Mouse (Mus musculus): ENCODE measurements around the gene Cog2. TPM values are rescaled to one million over a fixed set of nuclear protein-coding genes. Genes with fewer than 3 reads are reported as not detected.

Gene Cog2
- total RNA-seq, 2 experiments from 2014 or later: 13.5 to 18.1 TPM

DNA sequence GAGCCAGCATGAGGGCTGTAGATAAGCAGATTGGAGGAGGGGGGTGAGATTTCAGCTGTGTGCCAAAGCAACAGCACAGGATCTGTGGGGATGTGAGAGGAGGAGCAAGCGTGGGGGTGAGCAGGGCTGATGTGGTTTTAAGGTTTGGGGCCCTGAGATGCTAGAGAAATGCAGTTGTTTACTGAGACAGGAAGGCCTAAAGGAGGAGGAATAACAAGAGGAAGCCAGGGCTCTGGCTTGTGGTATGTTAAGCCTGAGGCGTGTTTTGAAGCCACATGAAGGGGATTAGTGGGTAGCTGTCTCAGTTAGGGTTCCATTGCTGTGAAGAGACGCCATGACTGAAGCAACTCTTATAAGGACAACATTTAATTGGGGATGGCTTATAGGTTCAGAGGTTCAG, 11.4 kb upstream of the Cog2 start:
- intact Hi-C loops (cut with DNase I): no loop called here
- no peak for DNase-seq

DNA sequence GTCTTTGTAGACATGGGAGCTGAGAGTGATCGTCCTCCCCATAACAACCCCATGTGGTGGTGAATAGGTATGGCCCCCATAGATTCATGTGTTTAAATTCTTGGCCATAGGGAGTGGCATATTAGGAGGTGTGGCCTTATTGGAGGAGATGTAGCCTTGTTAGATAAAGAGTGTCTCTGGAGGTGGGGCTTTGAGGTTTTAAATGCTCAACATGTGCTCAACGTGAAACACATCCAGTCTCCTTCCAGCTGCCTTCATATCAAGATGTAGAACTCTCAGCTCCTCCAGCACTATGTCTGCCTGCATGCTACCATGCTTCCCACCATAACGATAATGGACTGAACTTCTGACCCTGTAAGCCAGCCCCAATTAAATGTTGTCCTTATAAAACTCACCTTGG, 4.5 kb upstream of the Cog2 start:
- no peak for DNase-seq
- intact Hi-C loops (cut with DNase I): no loop called here

DNA sequence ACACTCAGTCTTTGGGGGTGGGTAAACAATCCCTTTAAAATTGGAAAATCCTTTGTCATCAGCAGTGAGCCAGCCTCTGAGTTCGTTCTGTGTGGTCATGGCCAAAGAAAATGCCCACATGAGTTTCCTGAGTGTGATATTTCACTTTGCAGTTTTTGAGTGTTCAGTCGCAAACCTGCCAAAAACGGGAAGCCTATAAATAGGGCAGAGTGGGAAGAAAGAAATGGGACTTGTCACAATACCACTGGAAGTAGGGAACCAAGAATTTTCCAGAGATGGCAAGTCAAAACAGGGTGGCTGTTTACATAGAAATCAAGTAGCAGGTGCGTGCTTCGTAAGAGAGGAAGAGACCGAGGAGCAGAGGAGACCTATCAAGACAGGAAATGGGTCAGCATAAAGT, 4.0 kb upstream of the Cog2 start:
- intact Hi-C loops (cut with DNase I): no loop called here
- no peak for DNase-seq

DNA sequence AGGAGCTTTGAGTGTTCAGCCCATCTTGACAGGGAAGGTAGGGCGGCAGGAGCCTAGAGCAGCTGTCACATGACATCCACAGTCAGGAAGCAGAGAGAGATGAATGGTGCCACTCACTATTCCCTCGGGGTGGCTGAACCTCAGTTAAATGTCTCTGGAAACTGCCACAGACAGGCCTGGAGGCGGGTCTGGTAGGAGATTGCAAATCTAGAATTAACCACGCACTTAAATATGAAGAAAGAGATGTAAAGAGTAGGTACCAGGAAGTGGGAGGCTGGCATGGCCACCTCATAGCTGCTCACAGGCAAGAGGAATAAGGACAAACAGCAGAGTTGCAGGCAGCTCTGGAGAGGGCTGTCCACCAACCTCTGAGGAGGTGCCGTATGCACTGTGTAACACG, 3.4 kb upstream of the Cog2 start:
- DNase-seq: no peak
- intact Hi-C loops (cut with DNase I): no loop called here

DNA sequence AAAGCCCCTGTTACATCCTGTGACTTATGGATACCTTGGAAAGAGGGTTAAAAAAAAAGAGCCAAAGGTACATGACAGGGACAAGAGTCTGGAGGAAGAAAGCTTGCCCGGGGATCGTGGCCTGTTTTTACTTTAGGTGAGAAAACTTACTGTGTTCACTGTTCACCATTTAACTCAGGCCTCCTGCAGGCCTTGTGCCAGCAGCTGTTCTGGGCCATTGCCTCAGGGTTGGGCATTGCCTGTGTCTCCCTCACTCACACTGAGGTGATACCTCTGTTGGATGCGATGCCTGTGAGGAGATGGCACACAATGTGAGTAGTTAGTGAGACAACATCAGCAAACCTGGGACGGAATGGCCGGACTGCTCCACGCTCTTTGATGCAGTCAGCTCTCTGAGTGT, 1.4 kb downstream of the Cog2 start:
- DNase-seq: no peak
- intact Hi-C loops (cut with DNase I): loop anchor here (5.0 kb wide), 1 partner anchor 50 kb away; no protein-coding TSS in a partner anchor

DNA sequence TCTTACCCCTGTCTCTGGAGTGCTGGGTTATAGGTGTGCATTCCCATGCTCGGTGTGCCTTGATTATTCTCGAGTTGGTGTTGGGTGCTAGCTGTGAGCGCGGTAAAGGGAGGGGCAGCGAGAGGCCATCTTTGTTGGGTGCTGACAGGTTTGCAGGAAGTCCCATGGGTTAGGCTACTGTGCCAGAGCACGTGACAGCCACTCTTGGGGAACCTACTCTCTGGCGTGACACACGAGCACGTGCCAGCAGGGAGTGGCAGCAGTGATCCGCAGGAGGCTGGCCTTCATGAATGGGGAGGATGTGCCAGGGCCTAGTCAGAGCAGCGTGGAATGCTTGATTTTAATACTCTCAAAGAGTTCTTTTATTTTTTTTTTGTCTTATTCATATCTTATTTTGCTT, 5.7 kb downstream of the Cog2 start:
- no peak for DNase-seq
- intact Hi-C loops (cut with DNase I): no loop called here

DNA sequence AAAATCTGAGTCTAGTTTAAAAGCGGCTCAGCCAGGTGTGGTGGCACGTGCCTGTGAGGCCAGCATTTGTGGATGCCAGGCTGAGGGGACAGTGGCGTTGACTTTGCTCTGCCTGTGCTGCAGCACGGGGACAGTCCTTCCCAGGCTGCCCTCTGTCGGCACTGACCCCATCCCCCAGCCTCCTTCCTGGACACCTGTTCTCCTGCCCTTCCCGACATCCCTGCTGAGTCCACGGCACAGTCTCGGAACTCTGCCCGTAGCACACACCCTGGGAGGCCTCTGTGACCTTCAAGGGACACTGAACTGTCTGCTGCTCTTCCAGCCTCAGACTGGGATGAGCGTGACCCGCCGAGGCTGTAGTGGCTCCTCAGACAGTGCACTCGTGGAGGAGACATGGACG, 9.5 kb downstream of the Cog2 start:
- intact Hi-C loops (cut with DNase I): no loop called here
- DNase-seq: no peak

DNA sequence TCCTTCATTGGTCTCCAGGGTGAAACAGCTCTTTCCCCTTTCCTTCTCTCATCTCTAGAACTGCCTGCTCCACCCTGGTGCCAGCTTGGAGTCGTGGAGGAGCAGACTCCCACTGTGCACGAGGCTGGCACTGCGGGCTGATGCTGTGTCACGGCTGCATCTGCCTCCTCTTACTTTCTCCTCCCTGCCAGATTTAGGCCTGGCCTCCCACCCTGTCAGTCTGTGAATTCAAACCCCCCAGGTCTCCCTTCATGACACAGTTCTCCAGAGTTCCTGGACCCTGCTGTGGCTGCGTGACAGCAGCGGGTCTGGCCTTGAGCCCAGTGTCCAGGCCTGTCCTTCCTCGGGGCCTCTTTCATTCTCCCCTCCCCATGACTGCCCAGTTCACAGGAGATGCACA, 10.0 kb downstream of the Cog2 start:
- intact Hi-C loops (cut with DNase I): no loop called here
- DNase-seq: no peak

DNA sequence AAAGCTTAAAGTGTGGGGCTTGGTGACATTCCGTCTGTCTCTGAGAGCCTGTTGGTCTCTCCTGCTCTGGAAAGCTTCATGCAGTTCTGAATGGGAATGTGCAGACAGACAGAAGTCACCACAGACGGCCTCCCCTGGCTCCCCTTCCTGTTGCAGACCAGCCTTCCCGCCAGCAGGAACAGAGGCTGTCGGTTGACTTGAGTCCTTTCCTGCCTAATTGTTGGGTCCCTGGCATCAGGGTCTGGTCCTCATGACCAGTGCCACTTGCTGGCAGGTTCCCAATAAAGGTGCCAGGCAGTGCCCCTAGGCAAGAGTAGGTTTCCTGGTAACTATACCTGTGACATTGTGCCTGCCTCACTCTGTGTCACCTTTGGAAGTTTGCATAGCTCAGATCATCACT, 10.4 kb downstream of the Cog2 start:
- intact Hi-C loops (cut with DNase I): no loop called here
- no peak for DNase-seq

DNA sequence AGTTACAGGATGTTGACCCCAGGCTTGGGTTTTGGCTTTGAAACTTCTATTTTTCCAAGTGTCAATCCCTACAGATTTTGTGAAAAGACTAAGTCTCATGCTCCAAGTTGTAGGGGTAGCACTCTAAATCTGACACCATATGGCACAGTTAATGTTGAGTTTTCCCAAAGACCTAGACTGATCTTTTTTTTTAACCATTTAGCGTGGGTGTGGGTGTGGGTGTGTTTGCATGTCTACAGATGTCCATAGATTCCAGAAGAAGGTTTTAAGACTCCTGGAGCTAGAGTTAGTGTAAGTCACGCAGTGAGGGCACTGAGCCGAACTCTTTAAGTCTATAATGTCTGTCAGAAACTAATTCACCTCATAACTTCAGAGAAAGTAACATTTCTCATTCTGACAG, 12.1 kb downstream of the Cog2 start:
- no peak for DNase-seq
- intact Hi-C loops (cut with DNase I): no loop called here

DNA sequence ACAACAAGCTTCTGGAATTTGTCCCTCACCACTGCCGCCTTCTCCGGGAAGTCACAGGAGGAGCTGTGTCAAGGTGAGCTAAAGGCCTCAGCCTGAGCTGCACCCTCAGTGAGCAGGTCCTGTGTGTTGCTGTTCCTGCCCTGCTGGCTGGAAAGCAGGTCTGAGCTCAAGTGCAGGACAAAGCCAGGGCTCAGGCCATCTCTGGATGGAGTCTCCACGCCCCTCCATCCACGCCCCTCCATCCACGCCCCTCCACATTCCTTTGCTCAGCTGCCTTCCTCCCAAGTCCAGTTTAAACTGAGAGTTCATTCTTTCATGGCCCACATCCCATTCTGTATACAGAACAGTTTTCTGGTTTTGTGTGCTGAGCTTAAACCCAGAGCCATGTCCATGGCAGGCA, 14.9 kb downstream of the Cog2 start:
- no peak for DNase-seq
- intact Hi-C loops (cut with DNase I): no loop called here

DNA sequence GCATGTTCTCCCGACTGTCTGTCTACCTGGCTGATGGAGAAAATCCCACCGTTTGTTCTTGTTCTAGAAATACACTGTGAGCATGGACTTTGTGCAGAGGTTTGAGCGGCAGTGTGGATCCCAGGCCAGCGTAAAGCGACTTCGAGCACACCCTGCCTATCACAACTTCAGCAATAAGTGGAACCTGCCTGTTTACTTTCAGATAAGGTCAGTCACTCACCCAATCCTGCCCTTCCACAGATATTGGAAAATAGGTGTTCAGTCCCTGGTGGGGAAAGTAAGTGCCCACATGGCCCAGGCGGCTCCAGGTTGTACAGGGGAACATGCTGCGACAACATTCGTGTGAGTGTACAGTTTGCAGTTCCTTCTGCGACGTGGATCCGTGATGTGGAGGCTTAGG, 20.3 kb downstream of the Cog2 start:
- intact Hi-C loops (cut with DNase I): no loop called here
- no peak for DNase-seq

DNA sequence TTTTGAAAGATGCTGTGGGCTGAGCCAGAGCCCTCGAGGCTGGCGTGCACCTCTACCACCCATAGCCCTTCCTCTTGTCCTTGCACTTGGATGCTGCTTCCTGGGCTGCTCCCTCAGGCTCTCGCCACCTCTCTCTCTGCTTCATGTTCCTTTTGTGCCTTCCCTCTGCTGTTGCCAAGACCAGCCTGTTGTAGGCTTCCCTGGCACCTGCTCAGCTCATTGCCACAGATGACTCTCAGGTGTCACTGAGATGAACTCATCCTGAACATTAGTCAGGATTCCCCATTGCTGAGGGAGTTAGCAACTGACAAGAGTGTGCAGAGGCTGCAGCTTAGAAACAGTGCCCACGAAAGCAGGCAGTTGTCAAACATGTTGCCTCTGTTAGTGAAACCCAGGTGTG, 21.4 kb downstream of the Cog2 start:
- intact Hi-C loops (cut with DNase I): no loop called here
- DNase-seq: no peak

DNA sequence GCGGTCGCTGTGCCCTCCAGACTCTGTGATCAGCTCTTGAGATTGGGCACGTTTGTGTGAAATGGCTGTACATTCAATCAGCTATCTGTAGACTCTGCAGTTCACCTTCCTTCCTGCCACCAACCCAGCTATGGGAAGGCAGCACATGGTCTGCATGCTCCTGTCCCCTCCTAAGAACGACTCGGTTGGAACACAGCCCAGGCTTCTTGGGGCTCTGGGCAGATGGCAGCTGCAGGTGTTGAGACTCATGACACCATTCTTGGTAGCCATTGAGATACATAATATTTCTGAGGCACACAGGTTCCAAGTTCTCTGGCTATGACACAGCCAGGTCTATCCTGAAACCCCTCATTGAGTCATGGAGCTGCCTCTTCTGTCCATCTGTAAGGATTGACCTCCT, 22.7 kb downstream of the Cog2 start:
- DNase-seq: no peak
- intact Hi-C loops (cut with DNase I): no loop called here

DNA sequence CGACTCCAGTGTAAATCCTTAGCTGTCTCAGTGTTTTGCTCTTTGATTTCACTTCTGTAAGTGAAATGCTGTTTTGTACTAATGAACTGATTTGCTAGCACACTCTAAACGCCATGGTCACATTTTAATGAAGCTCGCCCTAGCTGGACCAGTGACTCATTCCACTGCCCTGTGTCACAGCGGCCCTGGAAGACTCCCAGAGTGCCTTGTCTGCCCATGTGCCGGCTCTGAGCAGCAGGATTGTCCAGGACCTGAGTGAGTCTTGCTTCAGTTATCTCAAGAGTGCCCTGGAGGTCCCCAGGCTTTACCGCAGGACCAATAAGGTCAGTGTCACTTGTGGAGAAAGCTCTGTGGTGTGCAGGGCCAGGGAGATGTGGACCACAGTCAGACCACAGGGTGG, 25.8 kb downstream of the Cog2 start:
- intact Hi-C loops (cut with DNase I): no loop called here
- DNase-seq: no peak

DNA sequence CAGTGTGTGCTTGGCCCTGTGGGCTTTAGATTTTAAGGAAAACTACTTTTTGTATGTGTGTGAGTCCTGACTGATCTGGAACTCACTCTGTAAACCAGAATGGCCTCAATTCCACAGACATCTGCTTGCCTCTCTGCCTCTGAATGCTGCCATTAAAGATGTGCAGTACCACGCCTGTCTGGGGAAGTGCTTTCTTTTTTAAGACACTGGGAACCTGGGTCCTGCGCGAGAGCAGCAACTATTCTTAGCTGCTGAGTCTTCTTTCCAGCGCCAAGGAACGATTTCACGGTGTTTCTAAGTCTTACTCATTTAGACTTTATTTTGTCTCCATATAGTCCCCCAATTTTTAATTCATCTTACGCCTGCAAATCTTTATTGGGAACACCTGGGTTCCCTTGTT, 26.2 kb downstream of the Cog2 start:
- intact Hi-C loops (cut with DNase I): no loop called here

DNA sequence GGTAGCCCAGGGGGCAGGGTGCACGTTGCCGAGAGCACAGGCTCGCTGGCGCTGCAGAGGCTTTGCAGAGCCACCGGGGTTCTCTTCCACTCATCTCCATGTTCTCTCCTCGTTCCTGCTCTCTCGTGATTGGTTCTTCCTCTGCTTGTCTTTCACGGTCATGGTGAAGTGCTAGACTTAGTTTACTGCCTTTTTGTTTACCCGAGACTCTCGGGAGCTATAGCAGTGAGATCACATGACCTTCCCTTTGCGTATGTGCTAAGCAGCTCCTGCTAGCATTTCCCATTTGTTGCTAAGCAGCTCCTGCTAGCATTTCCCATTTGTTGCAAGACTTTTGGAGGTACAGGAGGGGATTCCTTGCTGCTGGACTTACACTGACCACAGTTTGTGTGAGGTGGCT, 26.7 kb downstream of the Cog2 start:
- no peak for DNase-seq
- intact Hi-C loops (cut with DNase I): no loop called here

More for the DNA sequence above, 26.2 kb downstream of the Cog2 start:
- no peak for DNase-seq

DNA sequence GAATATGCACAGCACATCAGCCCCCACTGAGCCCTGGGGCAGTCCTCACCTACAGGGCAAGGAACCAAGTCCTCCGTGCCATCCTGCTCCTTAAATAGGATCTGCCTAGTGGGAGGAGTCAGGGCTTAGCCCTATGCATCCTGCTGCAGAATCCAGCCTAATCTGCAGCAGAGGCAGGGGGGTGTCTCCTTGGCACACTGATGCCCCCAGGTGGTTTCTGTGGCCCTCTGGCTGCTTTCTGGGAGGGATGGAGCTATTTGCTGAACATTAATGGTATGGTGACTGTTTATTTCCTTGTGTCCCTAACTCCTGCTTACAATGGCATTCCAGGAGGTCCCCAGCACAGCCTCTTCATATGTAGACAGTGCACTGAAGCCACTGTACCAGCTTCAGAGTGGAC, 27.6 kb downstream of the Cog2 start:
- intact Hi-C loops (cut with DNase I): no loop called here

DNA sequence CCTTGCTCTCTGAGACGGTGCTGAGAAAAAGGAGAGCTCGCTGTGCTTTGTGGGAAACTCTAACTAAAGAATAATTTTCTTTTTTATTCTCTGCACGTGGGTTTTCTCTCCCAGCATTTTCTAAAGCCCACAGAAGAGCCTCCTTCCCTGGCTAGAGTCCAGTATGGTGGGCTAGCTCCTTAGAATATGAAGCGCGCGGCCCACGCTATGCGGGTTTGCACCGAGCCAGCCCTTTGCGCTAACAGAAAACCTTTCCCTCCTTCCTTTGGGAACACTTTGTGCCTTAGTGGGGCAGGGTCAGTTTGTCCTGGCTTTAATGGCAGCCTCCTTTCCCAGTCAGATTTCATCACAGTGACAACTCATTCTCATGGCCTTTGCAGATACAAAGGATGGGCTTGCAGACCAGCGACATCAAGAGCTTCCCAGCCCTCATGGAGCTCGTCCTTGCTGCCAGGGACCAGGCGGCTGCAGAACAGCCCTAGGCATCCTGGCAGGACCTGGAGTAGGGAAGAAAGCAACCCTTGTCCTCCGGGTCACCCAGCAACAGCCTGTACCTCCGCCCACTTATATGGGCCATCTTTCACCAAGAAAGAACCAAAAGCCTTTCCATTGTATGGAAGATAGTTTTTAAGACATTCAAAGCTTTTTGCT, 30.6 kb downstream of the Cog2 start:
- intact Hi-C loops (cut with DNase I): no loop called here
- no peak for DNase-seq

More for the DNA sequence above, 27.6 kb downstream of the Cog2 start:
- DNase-seq: no peak

DNA sequence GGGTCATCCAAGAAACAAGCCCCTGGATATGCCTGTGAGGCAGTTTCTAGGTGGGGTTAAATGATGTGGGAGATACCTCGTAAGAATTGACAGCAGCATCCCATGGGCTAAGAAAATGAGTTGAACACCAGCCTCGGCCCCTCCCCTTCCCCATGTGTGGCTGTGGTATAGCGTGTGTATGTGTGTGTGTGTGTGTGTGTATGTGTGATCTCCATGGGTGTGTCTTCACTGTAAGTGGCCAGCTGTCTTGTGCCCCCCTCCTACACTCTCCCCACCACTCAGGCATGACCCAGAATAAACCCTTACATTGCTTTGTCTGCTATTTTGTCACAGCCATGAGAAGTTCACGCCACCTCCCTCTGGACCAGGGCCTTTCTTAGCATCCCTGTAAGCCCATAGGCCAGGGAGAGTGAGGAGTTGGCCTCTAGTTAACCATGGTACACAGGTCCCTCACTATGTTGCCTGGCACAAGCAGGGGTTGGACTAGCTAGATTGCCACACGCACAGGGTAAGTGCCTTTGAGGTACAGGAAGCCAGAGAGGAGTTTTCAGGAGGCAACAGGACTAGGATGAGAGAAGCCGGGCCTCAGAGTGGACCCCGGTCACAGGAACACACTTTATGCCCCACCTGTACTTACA, 34.7 kb downstream of the Cog2 start:
- intact Hi-C loops (cut with DNase I): no loop called here
- DNase-seq: no peak

DNA sequence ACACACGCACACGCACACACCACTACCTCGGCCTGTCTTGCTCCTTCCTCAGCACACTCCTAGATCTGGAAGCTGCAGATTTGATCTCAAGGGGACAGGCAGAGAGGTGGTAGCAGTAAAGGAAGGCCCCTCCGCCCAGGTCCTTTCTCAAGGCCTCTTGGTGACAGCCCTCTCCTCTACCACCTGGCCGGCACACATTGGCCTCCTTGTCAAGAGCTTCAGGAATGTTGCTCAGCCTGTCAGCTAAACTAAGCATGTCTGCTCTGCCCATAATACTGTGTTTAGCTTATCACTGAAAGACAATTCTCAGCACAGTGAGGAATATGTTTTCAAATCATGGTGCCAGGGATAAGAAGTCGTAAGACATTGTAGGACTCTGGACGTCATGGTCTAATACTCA, 35.6 kb downstream of the Cog2 start:
- intact Hi-C loops (cut with DNase I): no loop called here
- DNase-seq: no peak

DNA sequence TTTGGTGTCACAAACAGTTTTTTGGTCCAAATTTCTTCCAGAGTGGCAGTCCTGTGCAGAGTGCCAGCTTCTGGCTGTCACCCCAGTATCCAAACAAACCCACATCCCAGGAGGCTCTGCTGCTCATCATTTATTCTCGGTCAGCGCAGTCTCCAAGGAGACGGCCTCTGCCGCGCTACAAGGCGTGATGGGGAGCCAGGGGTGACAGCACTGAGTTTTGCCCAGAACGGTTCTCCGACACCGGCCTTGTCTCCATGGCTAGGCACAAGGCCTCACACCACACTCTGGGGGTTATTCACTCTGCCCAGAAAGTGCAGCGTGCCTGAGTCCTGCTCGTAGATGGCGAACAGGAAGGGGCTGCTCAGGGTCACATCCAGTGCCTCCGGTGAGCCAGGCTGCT, 36.1 kb downstream of the Cog2 start:
- intact Hi-C loops (cut with DNase I): no loop called here
- no peak for DNase-seq

DNA sequence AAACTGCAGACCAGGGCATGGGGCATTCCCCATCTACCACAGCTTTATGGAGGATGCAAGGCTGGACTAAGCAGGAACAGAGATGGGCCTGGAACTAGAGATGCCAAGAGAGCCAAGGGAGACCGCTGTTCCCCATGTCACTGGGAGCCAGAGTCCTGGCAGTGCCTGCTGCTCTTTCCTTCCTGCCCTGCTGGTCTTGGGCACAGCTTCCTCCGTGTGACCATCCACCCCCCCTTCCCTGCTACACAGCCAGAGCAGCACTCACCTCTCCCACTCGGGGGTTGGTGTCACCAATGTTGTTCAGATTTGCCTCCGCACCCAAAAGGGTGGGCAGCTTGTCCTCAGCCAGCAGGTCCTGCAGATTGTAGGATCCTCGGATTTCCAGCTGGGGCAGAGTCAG, 36.9 kb downstream of the Cog2 start:
- intact Hi-C loops (cut with DNase I): no loop called here
- DNase-seq: no peak

Data from gastrocnemius, postnatal 36 days (tissue).